Mouse (Mus musculus) heart, postnatal 0 days (tissue): ENCODE results near the gene Naaladl2.

Experiments
- CTCF ChIP-seq: IDR thresholded peaks from 2 replicates; pipeline ENCODE4 v1.5.1; 2016; ENCODE audit warnings: antibody characterized with exemption, control low read depth, low read depth
- EP300 ChIP-seq: IDR thresholded peaks from 2 replicates; pipeline ENCODE4 v1.6.1; 2016; ENCODE audit warnings: antibody characterized with exemption, low read depth

GRCm38 (mm10) chr3:24595447-24595846 is 548.6 kb downstream of the Naaladl2 start:
- TF ChIP-seq CTCF (no peak), EP300 (no peak)
